Mouse (Mus musculus): Measurements from ENCODE around the gene Gpi1.

- no peak for TF ChIP-seq POLR2A (IDR thresholded peaks at IDR 0.05; ENCODE audit: control insufficient read depth, low read depth, low read length)
- TF ChIP-seq CTCF (IDR thresholded peaks at IDR 0.05; ENCODE audit: control insufficient read depth, insufficient read depth, insufficient replicate concordance, low read depth, low read length) = no peak
Observed at GRCm38 (mm10) chr7:34159167-34159566, 71.0 kb downstream of the Gpi1 start.
